Mouse (Mus musculus) lung, embryonic 15.5 days (tissue): ENCODE measurements around the gene Tmem56. TPM values are rescaled to one million over a fixed set of nuclear protein-coding genes. Genes with fewer than 3 reads are reported as not detected.

Experiments used
- ATAC-seq: fragments of 200-750 bp; cut with Nextera tagmentation; 2 replicates; pipeline ENCODE4 v1.8.0; 2017; ENCODE audit warnings: moderate number of reproducible peaks, borderline replicate concordance; ENCODE audit not compliant: low FRiP score, low TSS enrichment; ENCODE audit errors: extremely low read depth
- H3K27ac ChIP-seq: fragments of 300-500 bp; sonication (generic); 2 replicates; pipeline ENCODE4 v1.5.1; 2015; ENCODE audit warnings: moderate library complexity, mild to moderate bottlenecking, inconsistent platforms
- H3K27me3 ChIP-seq: fragments of 300-500 bp; sonication (generic); 2 replicates; pipeline ENCODE4 v1.6.1; 2015; ENCODE audit warnings: inconsistent platforms
- H3K36me3 ChIP-seq: fragments of 300-500 bp; sonication (generic); 2 replicates; pipeline ENCODE4 v1.6.1; 2015; ENCODE audit warnings: inconsistent platforms
- H3K4me1 ChIP-seq: fragments of 300-500 bp; sonication (generic); 2 replicates; pipeline ENCODE4 v1.6.1; 2015; ENCODE audit warnings: inconsistent platforms
- H3K4me2 ChIP-seq: fragments of 300-500 bp; sonication (generic); 2 replicates; pipeline ENCODE4 v1.6.1; 2015; ENCODE audit warnings: inconsistent platforms, mild to moderate bottlenecking, moderate library complexity
- H3K4me3 ChIP-seq: fragments of 300-500 bp; sonication (generic); 2 replicates; pipeline ENCODE4 v1.5.1; 2015; ENCODE audit warnings: mild to moderate bottlenecking, inconsistent platforms
- H3K9ac ChIP-seq: fragments of 300-500 bp; sonication (generic); 2 replicates; pipeline ENCODE4 v1.6.1; 2015; ENCODE audit warnings: inconsistent platforms
- H3K9me3 ChIP-seq: fragments of 300-500 bp; sonication (generic); 2 replicates; pipeline ENCODE4 v1.6.1; 2016; ENCODE audit warnings: inconsistent platforms
- WGBS: fragments of 180-500 bp; shearing (Covaris S2); methylation state at CpG from one replicate; pipeline ENCODE4 v1.1.7; 2015; 5-methylcytosine and 5-hydroxymethylcytosine counted together
- polyA plus RNA-seq: library from polyadenylated mRNA; unstranded; fragments of >200 nt; fragmentation: Nextera tagmentation; extraction: Ambion mirVana; gene quantifications from 2 replicates; pipeline ENCODE4 v1.2.1, GENCODE M21; 2015

The Tmem56 gene
- polyA plus RNA-seq, 1 experiment from 2014 or later = 0.40 TPM

DNA sequence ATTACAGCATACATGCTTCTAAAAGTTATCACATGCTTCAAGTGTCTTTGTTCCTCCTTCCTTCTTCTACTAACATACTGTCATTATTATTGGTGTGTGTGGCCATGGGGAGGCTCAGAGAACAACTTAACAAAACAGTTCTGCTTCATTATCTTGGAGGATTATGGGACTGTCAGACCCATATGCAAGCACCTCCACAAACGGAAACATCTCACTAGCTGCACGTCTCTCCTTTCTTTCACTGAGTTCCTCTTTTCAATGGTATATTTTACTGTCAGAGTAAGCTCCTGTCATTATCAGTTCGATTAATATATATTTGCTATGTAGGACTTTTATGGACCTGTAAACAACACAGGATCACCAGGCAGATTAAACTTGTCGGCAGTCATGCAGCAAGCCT is 122.5 kb downstream of the Tmem56 start:
- no peak overlapping the region for H3K27ac ChIP-seq
- no peak overlapping the region for H3K9ac ChIP-seq
- WGBS = 37% methylated on average over 4 of the region's 4 CpGs
- no peaks in the 10 kb centered on the region for H3K9me3 ChIP-seq
- peaks cover 7% of the 10 kb centered on the region; the same call in 1 of the 2 replicates for H3K4me1 ChIP-seq
- H3K4me3 ChIP-seq = no peak overlapping the region
- H3K36me3 ChIP-seq = no peaks in the 10 kb centered on the region
- no peak overlapping the region for H3K4me2 ChIP-seq
- ATAC-seq = no peak
- no peaks in the 10 kb centered on the region for H3K27me3 ChIP-seq

DNA sequence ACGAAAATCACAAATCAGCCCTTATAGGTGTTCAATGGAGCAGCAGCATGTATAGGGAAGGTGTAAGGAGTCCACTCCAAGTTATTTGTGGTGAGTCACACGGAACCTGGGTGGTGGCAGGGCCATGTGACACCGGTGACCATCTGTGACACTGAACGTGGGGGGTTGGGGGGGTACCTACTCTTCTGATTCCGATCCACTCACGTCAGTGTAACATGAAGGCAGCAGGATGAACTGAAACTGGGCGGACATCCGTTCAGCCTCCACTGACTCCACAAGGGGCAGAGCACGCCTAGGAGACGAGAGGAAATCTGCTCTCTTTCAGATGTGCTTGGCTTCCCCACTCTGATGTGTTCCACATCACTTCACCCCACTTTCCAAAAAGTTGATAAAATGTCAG is 123.3 kb downstream of the Tmem56 start:
- Histone ChIP-seq H3K36me3 (no peaks in the 10 kb centered on the region), H3K4me1 (peaks cover 7% of the 10 kb centered on the region; the same call in 1 of the 2 replicates), H3K27ac (no peak overlapping the region), H3K4me3 (no peak overlapping the region), H3K9me3 (no peaks in the 10 kb centered on the region), H3K9ac (no peak overlapping the region), H3K27me3 (no peaks in the 10 kb centered on the region), H3K4me2 (no peak overlapping the region)
- no peak for ATAC-seq
- WGBS = 66% methylated on average over 10 of the region's 10 CpGs

DNA sequence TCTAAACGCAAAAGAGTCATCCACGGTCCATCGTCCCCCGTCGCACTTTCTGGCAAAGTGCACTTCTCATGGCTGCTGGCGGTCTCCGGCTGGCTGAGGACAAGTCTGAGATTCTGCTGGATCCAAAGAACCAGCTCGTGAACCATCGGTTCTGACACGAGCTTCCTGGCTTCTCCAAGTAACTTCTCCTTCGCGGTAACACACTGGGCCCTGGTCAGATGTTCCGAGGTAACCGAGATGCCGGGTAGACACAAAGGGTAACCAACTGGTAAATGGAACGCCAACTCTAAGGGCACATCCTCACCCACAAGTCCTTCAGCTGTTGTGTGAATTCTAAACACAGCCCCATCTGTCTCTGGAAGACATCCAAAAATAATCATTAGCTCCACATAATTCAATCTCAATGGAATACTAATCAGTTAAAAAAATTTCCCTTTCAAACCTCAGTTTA is 124.0 kb downstream of the Tmem56 start:
- no peaks in the 10 kb centered on the region for H3K9me3 ChIP-seq

DNA sequence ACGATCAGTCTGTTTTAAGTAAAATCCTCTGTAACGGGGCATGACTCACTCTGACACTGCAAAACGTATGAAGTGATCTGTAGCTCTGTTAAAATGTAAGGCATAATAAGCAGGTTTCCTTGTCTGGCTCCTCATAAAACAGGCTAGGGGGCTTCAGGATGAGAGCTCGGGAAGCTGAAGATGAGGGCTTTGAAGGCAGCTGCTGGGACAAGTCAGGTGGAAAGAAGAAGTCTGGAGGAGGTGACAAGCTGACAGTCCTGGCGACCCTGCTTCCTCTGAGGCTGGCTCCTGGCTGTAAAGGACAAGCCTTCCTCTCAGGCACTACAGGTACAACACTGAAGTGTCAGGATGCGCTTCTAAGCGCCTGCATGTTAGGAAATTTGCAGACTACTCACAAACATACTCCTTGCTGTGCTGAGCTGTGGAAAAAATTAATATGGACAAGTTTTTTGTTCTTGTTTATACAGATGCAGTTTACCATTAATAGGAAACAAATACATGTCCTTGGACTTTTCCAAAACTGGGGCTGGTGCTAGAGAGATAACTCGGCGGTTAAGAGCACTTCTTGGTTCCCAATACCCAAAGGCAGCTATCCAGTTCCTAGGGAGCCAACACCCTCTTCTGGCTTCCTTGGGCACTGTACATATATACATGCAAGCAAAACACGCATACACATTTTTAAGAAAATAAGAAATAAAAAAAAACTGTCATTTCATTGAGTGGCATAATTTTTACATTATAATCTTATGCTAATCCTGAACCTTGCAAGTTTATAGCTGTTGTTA is 125.2 kb downstream of the Tmem56 start:
- peaks cover 7% of the 10 kb centered on the region; the same call in 1 of the 2 replicates for H3K4me1 ChIP-seq
- H3K9ac ChIP-seq = no peak overlapping the region
- WGBS = 72% methylated on average over 10 of the region's 10 CpGs
- H3K36me3 ChIP-seq = no peaks in the 10 kb centered on the region
- H3K27ac ChIP-seq = no peak overlapping the region
- H3K4me3 ChIP-seq = no peak overlapping the region
- no peaks in the 10 kb centered on the region for H3K9me3 ChIP-seq
- H3K4me2 ChIP-seq = no peak overlapping the region
- ATAC-seq = no peak
- no peaks in the 10 kb centered on the region for H3K27me3 ChIP-seq

More for the DNA sequence above, 124.0 kb downstream of the Tmem56 start:
- no peaks in the 10 kb centered on the region for H3K36me3 ChIP-seq
- H3K4me2 ChIP-seq = peak overlapping the region; percentile 18; the same call in 1 of the 2 replicates
- no peaks in the 10 kb centered on the region for H3K27me3 ChIP-seq
- H3K4me3 ChIP-seq = no peak overlapping the region
- H3K27ac ChIP-seq = no peak overlapping the region
- no peak for ATAC-seq
- 64% methylated on average over 16 of the region's 16 CpGs for WGBS
- peaks cover 7% of the 10 kb centered on the region; the same call in 1 of the 2 replicates for H3K4me1 ChIP-seq
- H3K9ac ChIP-seq = no peak overlapping the region

DNA sequence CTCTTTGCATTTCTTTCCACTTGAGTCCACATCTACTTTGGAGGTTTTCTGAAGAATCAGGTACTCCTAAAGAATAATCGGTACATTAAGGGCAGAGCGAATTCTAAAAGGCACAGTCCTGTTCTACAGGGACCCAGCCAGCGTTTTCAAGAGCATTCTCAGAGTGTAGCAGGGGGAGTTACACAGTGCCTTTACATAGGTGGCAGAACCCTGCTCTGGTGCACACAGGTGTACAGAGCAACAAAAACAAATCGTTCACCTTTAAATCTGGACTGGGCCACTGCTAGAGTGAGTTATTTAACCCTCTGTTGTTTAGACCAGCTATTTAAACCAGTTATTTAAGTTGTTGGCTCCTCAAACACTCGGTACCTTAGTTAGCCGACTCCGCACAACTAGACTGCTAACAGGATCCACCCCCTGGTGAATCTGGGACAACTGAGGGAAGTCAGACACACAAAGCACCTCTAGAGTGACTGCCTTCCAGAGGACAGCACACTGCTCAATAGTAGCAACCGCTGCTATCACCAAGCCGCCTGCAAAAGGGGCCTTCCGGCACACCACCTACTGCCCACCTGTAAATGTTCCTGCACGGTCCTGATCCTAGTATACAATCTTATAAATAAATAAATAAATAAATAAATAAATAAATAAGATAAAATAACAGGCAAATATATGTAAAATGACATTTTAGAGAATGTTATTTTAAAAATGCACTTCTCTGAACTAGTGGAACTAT is 126.3 kb downstream of the Tmem56 start:
- no peak for ATAC-seq
- Histone ChIP-seq H3K4me2 (no peak overlapping the region), H3K9me3 (no peaks in the 10 kb centered on the region), H3K4me1 (peaks cover 7% of the 10 kb centered on the region; the same call in 1 of the 2 replicates), H3K9ac (no peak overlapping the region), H3K36me3 (no peaks in the 10 kb centered on the region), H3K27me3 (no peaks in the 10 kb centered on the region), H3K27ac (no peak overlapping the region), H3K4me3 (no peak overlapping the region)
- 71% methylated on average over 11 of the region's 11 CpGs for WGBS

DNA sequence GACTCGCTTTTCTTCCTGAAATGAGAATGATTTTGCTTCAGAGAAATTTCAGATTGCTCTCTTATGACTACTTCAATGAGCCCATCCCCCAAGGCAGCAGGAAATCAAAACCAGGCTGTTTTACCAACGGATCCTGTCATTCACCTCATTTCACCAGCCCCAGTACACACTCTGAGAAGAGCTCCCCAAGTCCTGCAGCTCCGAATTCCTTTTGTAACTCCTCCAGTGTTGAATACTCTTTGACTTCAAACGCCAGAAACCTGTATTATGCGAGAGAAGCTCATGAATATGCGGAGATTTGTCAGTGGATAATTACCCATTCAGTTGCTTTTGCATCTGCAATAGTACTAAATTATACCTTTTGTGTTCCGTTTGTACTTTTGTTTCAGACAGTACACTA is 126.9 kb downstream of the Tmem56 start:
- Histone ChIP-seq H3K4me2 (no peak overlapping the region), H3K27me3 (no peaks in the 10 kb centered on the region), H3K27ac (no peak overlapping the region), H3K4me3 (no peak overlapping the region), H3K4me1 (peaks cover 7% of the 10 kb centered on the region; the same call in 1 of the 2 replicates), H3K9me3 (no peaks in the 10 kb centered on the region), H3K36me3 (no peaks in the 10 kb centered on the region), H3K9ac (no peak overlapping the region)
- WGBS = 45% methylated on average over 7 of the region's 7 CpGs
- no peak for ATAC-seq

Other genes starting within 250 kb of the Tmem56 start
- gene Rwdd3, start 111.4 kb downstream of the Tmem56 start, polyA plus RNA-seq = 3.4 and 3.7 TPM in 2 replicates
- 44.5 and 46.0 TPM in 2 replicates for gene Alg14, start 8.7 kb upstream of the Tmem56 start, polyA plus RNA-seq
- 627 and 632 TPM in 2 replicates for gene Cnn3, start 143.4 kb upstream of the Tmem56 start, polyA plus RNA-seq
- 15.3 and 16.5 TPM in 2 replicates for gene Slc44a3, start 249.3 kb upstream of the Tmem56 start, polyA plus RNA-seq